Mouse (Mus musculus) forebrain, embryonic 14.5 days (tissue): Measurements from ENCODE around the gene Lrig1. TPM values are rescaled to one million over a fixed set of nuclear protein-coding genes. Genes with fewer than 3 reads are reported as not detected.

Experiments
- ATAC-seq: fragments of 200-750 bp; cut with Nextera tagmentation; 2 replicates; pipeline ENCODE4 v1.8.0; 2017; ENCODE audit warnings: mild to moderate bottlenecking, moderate library complexity
- DNase-seq: peaks from one replicate; pipeline ENCODE4 v3.0.0-alpha.2; 2015; ENCODE audit warnings: low spot score
- H3K27ac ChIP-seq: fragments of 300-500 bp; sonication (generic); 2 replicates; pipeline ENCODE4 v1.5.1; 2014; ENCODE audit warnings: low read depth, mild to moderate bottlenecking, control low read depth, low read length, moderate library complexity
- H3K27me3 ChIP-seq: fragments of 300-500 bp; sonication (generic); replicated peaks from 2 replicates; pipeline ENCODE4 v1.6.1; 2014; ENCODE audit warnings: low read length, control low read depth, mixed read lengths; ENCODE audit not compliant: control insufficient read depth, insufficient read depth
- H3K36me3 ChIP-seq: fragments of 300-500 bp; sonication (generic); 2 replicates; pipeline ENCODE4 v1.6.1; 2014; ENCODE audit warnings: low read length, control low read depth; ENCODE audit not compliant: control insufficient read depth, insufficient read depth
- H3K4me1 ChIP-seq: fragments of 300-500 bp; sonication (generic); 2 replicates; pipeline ENCODE4 v1.6.1; 2014; ENCODE audit warnings: antibody characterized with exemption, low read length, control low read depth; ENCODE audit not compliant: control insufficient read depth, insufficient read depth
- H3K4me2 ChIP-seq: fragments of 300-500 bp; sonication (generic); 2 replicates; pipeline ENCODE4 v1.6.1; 2014; ENCODE audit warnings: mild to moderate bottlenecking, control low read depth, low read length
- H3K4me3 ChIP-seq: fragments of 300-500 bp; sonication (generic); 2 replicates; pipeline ENCODE4 v1.5.1; 2014; ENCODE audit warnings: low read depth, low read length, control low read depth
- H3K9ac ChIP-seq: fragments of 300-500 bp; sonication (generic); 2 replicates; pipeline ENCODE4 v1.6.1; 2014; ENCODE audit warnings: mild to moderate bottlenecking, low read length, control low read depth, moderate library complexity
- H3K9me3 ChIP-seq: fragments of 300-500 bp; sonication (generic); replicated peaks from 2 replicates; pipeline ENCODE4 v1.6.1; 2016; ENCODE audit warnings: low read length, control low read depth, mixed read lengths; ENCODE audit not compliant: control insufficient read depth
- WGBS: fragments of 180-500 bp; shearing (Covaris S2); extraction: QIAGEN DNeasy Blood & Tissue Kit; methylation state at CpG from one replicate; pipeline ENCODE4 v1.1.7; 2014; 5-methylcytosine and 5-hydroxymethylcytosine counted together
- polyA plus RNA-seq: library from polyadenylated mRNA; unstranded; fragments of >200 nt; fragmentation: Nextera tagmentation; extraction: Ambion mirVana; gene quantifications from 2 replicates; pipeline ENCODE4 v1.2.1, GENCODE M21; 2014

Lrig1 gene
- polyA plus RNA-seq, 1 experiment from 2014 or later = 8.5 TPM

- H3K9ac ChIP-seq = no peak overlapping the region
- no peak overlapping the region for H3K4me2 ChIP-seq
- H3K4me1 ChIP-seq = peaks cover 36% of the 10 kb centered on the region
- H3K27ac ChIP-seq = no peak overlapping the region
- DNase-seq (no peak), ATAC-seq (no peak)
- no peaks in the 10 kb centered on the region for H3K27me3 ChIP-seq
- WGBS = 56% methylated on average over 1 of the region's 1 CpGs
- no peak overlapping the region for H3K4me3 ChIP-seq
- H3K9me3 ChIP-seq = no peaks in the 10 kb centered on the region
- H3K36me3 ChIP-seq = peaks cover 4% of the 10 kb centered on the region; the same call in 1 of the 2 replicates
Observed at GRCm38 (mm10) chr6:94649637-94650036, 50.3 kb downstream of the Lrig1 start.

GRCm38 (mm10) chr6:94648496-94648895, 51.5 kb downstream of the Lrig1 start:
- Histone ChIP-seq H3K36me3 (peaks cover 4% of the 10 kb centered on the region; the same call in 1 of the 2 replicates), H3K4me2 (no peak overlapping the region), H3K9me3 (no peaks in the 10 kb centered on the region), H3K27ac (peak overlapping the region; percentile 48), H3K4me3 (no peak overlapping the region), H3K9ac (no peak overlapping the region), H3K4me1 (peaks cover 36% of the 10 kb centered on the region), H3K27me3 (no peaks in the 10 kb centered on the region)
- ATAC-seq = no peak
- 38% methylated on average over 4 of the region's 4 CpGs for WGBS
- DNase-seq = no peak

GRCm38 (mm10) chr6:94647574-94648430, 52.2 kb downstream of the Lrig1 start:
- no peaks in the 10 kb centered on the region for H3K9me3 ChIP-seq
- DNase-seq (peak; percentile 69), ATAC-seq (peak; percentile 82)
- H3K27ac ChIP-seq = peak overlapping the region; percentile 48
- H3K4me1 ChIP-seq = peaks cover 34% of the 10 kb centered on the region
- no peak overlapping the region for H3K4me2 ChIP-seq
- no peak overlapping the region for H3K9ac ChIP-seq
- no peak overlapping the region for H3K4me3 ChIP-seq
- H3K36me3 ChIP-seq = peaks cover 4% of the 10 kb centered on the region; the same call in 1 of the 2 replicates
- 12% methylated on average over 10 of the region's 10 CpGs for WGBS
- H3K27me3 ChIP-seq = no peaks in the 10 kb centered on the region

- H3K4me2 ChIP-seq = no peak overlapping the region
- H3K36me3 ChIP-seq = peaks cover 4% of the 10 kb centered on the region; the same call in 1 of the 2 replicates
- H3K4me3 ChIP-seq = no peak overlapping the region
- H3K4me1 ChIP-seq = peaks cover 26% of the 10 kb centered on the region
- no peak overlapping the region for H3K9ac ChIP-seq
- WGBS = 77% methylated on average over 6 of the region's 6 CpGs
- no peaks in the 10 kb centered on the region for H3K9me3 ChIP-seq
- ATAC-seq = no peak
- H3K27ac ChIP-seq = no peak overlapping the region
- no peak for DNase-seq
- no peaks in the 10 kb centered on the region for H3K27me3 ChIP-seq
Observed at GRCm38 (mm10) chr6:94646902-94647301, 53.1 kb downstream of the Lrig1 start.

- ATAC-seq = no peak
- no peak for DNase-seq
- Histone ChIP-seq H3K9ac (no peak overlapping the region; the same call in 1 of the 2 replicates), H3K27ac (no peak overlapping the region), H3K27me3 (no peaks in the 10 kb centered on the region), H3K9me3 (no peaks in the 10 kb centered on the region), H3K36me3 (peaks cover 2% of the 10 kb centered on the region; the same call in 1 of the 2 replicates), H3K4me1 (peaks cover 26% of the 10 kb centered on the region), H3K4me3 (no peak overlapping the region), H3K4me2 (no peak overlapping the region)
- WGBS = 67% methylated on average over 6 of the region's 6 CpGs
Observed at GRCm38 (mm10) chr6:94646274-94646863, 53.6 kb downstream of the Lrig1 start.

GRCm38 (mm10) chr6:94645723-94646122, 54.2 kb downstream of the Lrig1 start:
- 52% methylated on average over 4 of the region's 4 CpGs for WGBS
- H3K36me3 ChIP-seq = no peaks in the 10 kb centered on the region
- H3K4me2 ChIP-seq = no peak overlapping the region
- H3K9ac ChIP-seq = no peak overlapping the region
- DNase-seq (no peak), ATAC-seq (no peak)
- peaks cover 28% of the 10 kb centered on the region for H3K4me1 ChIP-seq
- no peak overlapping the region for H3K27ac ChIP-seq
- no peaks in the 10 kb centered on the region for H3K27me3 ChIP-seq
- H3K9me3 ChIP-seq = no peaks in the 10 kb centered on the region
- H3K4me3 ChIP-seq = no peak overlapping the region

- no peak for DNase-seq
- ATAC-seq = no peak
Observed at GRCm38 (mm10) chr6:94644641-94645040, 55.3 kb downstream of the Lrig1 start.

GRCm38 (mm10) chr6:94643989-94644388, 56.0 kb downstream of the Lrig1 start:
- no peak overlapping the region for H3K27ac ChIP-seq
- no peak for DNase-seq

More at GRCm38 (mm10) chr6:94644641-94645040, 55.3 kb downstream of the Lrig1 start:
- 73% methylated on average over 3 of the region's 3 CpGs for WGBS
- Histone ChIP-seq H3K4me3 (no peak overlapping the region), H3K27ac (no peak overlapping the region), H3K27me3 (no peaks in the 10 kb centered on the region), H3K9me3 (no peaks in the 10 kb centered on the region), H3K4me1 (peaks cover 34% of the 10 kb centered on the region), H3K9ac (no peak overlapping the region), H3K36me3 (no peaks in the 10 kb centered on the region), H3K4me2 (no peak overlapping the region)

GRCm38 (mm10) chr6:94642048-94642447, 57.9 kb downstream of the Lrig1 start:
- Histone ChIP-seq H3K4me1 (peaks cover 10% of the 10 kb centered on the region), H3K9me3 (no peaks in the 10 kb centered on the region), H3K27ac (no peak overlapping the region), H3K9ac (no peak overlapping the region), H3K4me2 (no peak overlapping the region), H3K27me3 (no peaks in the 10 kb centered on the region), H3K4me3 (no peak overlapping the region), H3K36me3 (no peaks in the 10 kb centered on the region)
- DNase-seq = no peak
- no peak for ATAC-seq
- 84% methylated on average over 1 of the region's 1 CpGs for WGBS

More at GRCm38 (mm10) chr6:94643989-94644388, 56.0 kb downstream of the Lrig1 start:
- no peak overlapping the region for H3K9ac ChIP-seq
- ATAC-seq = no peak
- no peaks in the 10 kb centered on the region for H3K27me3 ChIP-seq
- H3K36me3 ChIP-seq = no peaks in the 10 kb centered on the region
- H3K4me2 ChIP-seq = no peak overlapping the region
- peaks cover 29% of the 10 kb centered on the region for H3K4me1 ChIP-seq
- no peak overlapping the region for H3K4me3 ChIP-seq
- 91% methylated on average over 2 of the region's 2 CpGs for WGBS
- H3K9me3 ChIP-seq = no peaks in the 10 kb centered on the region
